Mouse (Mus musculus) kidney, postnatal 25 days (tissue): Measurements from ENCODE around the gene Mest.
A peak's percentile ranks its signal among the peaks of the same experiment; 100 is the strongest.

Experiments used
- DNase-seq, 2 experiments: peaks; one replicate each; pipeline ENCODE4 v3.0.0; 2021; ENCODE audit warnings: mixed read lengths in 2 of 2

The Mest gene

DNA sequence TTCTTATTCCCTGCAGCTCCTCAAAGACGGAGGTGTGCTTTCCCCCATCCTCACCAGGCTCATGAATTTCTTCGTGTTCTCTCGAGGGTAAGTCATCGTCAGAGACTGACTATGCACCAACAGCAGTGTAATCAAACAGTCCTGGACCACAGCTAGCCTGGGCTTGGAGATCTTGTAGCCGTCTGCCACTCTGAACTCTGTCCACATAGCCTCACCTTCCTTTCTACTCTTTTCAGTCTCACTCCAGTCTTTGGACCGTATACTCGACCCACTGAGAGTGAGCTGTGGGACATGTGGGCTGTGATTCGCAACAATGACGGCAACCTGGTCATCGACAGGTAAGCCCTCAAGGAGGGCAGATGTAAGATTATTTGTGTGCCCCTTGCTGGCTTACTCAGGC lies 21.5 kb downstream of the Mest start:
- no peak for DNase-seq

DNA sequence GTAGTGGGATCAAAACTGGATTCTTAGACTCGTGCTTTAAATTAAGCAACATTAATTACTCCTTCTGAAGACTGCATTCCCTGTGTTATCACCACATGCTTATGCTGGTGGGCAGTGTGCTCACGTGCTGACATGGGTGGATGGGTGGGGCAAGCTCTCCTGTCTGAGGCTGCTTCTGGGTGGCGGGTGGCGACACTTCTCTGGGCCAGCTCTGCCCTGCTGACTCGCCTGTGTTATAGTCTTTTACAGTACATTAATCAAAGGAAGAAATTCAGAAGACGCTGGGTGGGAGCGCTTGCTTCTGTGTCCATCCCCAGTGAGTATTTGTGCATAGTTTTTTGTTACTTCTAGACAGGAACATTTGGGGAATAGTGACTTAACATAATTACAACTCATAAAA lies 22.2 kb downstream of the Mest start:
- no peak for DNase-seq

DNA sequence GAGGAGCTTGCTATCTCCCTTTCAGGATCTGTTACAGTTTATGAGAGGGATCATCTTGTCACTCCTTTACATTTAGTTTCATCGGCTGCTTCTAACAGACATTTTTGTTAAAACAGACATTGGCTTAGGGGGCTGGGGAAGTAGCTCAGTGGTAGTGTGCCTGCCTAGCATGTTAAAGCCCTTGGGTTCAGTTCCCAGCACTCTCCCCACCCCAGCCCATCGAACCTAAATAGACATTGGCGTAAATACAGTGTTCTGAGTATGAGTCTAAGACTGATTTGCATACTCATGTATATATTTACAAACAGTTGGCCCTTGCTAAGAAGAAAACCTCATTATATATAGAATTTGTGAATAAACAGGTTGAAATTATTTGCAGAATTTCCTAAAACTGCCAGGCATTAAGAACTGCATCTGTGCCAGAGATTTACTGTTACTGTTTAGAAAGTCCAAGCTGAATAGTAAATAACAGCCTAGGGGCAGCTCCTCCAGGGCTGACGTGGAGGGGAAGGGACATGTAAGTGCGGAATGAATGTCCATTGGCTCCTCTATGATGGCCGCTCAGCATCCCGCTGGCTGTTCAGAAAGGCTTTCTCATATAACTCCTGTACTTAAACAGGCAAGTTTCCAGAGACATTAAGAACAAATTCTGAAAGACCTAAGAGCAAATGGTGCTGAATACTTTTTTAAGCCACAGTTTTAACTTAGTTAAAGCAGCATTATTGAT lies 24.4 kb downstream of the Mest start:
- no peak for DNase-seq

DNA sequence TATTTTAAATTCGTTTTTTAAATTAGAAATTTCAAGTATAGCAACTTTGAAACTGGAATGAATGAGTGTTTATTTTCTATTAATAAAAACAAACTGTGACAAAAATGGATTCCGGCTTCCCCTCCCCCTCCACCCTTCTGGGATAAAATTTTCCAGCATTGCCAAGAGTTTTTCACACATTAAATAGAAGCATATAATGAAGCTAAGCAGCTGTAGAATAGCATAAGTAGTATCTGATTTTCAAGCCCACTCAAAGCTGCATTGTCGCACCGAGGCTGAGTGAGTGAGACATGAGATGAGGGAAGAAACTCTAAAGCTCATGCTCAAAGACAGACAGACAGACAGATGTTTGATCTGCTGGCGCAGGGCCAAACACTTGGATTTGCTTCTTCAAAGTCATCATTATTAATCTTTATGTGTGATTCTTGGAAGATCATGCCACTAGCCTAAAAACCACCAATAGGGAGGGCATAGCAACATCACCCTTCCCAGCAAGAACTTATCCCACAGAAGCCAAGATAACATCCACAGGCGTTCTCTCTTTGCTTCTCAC lies 25.1 kb downstream of the Mest start:
- peak in 1 of 2 experiments; percentile 14 for DNase-seq

DNA sequence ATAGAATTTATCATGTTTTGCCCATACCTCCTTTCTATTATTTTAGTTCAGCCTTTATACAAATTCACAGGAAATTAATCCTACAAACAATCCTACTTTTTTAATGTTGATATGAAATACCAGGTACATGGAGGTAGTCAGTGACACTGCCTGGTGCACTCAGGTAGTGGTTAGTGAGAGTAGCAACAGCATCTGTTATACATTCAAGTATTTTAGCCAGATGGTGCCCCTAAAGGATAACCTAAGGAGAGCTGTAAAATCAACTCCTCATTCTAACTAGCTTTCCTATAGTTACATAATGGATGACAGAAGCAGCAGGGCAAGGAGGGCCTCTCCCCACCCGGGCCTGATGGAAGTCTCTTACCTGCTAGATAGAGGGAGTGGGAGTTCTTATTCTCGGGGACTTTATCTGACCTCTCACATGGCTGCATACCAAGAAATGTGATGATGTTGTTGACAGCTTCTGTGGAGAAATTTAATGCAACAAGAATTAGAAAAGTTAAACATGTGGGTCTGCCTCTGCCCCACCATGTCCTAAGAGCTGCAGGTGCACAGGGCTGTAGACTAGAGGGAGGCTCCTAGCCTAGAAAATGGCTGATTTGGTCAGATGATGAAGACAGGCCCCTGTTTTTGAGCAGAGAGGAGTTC lies 25.8 kb downstream of the Mest start:
- DNase-seq: no peak

DNA sequence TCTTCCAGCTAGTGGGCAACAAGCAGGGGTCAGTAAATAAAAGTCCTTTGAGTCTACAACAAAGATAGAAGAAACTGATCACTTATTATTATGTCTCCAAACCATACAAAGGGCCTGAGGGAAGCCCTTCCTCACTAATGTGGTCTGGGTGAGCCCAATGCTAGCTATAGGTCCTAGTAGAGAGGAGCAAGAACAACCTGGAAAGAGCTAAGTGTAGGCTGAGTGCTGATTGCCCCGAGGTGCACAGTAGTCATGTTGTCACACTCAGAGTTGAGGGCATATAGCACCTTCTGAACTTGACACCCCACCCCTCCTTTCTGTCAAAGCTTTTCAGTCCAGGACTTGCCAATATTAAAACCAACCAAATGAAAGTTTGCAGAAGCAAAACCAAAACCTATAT lies 26.5 kb downstream of the Mest start:
- DNase-seq: no peak

DNA sequence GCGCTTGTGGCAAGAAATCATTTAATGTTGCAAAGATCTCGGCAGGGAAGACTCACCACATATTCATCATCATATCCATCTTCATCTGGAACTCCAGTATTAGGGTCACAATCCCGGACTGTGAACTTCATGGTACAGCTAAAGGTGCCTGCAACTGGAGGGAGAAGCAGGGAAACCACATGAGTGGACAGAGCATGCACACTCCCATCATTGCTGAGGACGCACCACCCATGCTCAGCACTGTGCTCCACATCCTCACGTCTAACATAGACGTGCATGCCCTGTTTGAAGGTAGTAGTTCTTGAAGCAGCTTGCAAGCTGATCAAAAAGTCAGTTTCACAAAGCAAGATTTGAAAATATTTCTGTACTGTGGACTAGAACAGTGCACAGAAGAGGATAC lies 27.1 kb downstream of the Mest start:
- no peak for DNase-seq

DNA sequence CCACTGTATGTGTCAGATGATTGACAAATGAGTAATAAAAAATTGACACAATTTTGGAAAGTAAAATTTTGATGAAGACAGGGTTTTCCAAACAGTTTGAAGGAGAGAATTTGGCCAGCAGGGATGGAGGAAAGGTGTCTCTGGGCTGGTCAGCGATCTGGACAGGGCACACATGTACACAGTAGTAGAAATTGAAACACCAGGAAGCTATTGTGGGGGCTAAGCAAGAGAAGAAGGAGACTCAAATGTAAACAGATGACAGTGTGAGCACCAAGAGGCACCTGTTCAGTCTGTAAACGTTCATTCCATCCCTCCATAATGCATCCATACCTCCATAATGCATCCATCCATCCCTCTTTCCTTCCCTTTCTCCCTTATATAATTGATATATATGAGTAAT lies 27.9 kb downstream of the Mest start:
- no peak for DNase-seq
